Mouse (Mus musculus) CH12.LX (cell line): Measurements from ENCODE around the gene Pcgf3.

Source experiments
- CTCF ChIP-seq, 2 experiments: IDR thresholded peaks in 1 of 2; conservative IDR thresholded peaks in 1 of 2; 2 replicates each; pipeline ENCODE4 v1.5.1; 2011 to 2012; ENCODE audit warnings: low read depth in 2 of 2, low read length in 2 of 2, improper control_type of control experiment in 1 of 2, inconsistent platforms in 1 of 2, mild to moderate bottlenecking in 1 of 2, moderate library complexity in 1 of 2
- ETS1 ChIP-seq: conservative IDR thresholded peaks from 2 replicates; pipeline ENCODE4 v1.6.1; 2012; ENCODE audit warnings: low read depth, mild to moderate bottlenecking, inconsistent platforms, low read length, improper control_type of control experiment, moderate library complexity
- GABPA ChIP-seq: IDR thresholded peaks from 2 replicates; pipeline ENCODE4 v1.6.1; 2012; ENCODE audit warnings: low read depth, low read length, improper control_type of control experiment, inconsistent platforms; ENCODE audit not compliant: insufficient replicate concordance
- MAX ChIP-seq: IDR thresholded peaks from 2 replicates; pipeline ENCODE4 v1.6.1; 2011; ENCODE audit warnings: low read length, improper control_type of control experiment
- MAZ ChIP-seq: IDR thresholded peaks from 2 replicates; pipeline ENCODE4 v1.6.1; 2012; ENCODE audit warnings: low read depth, mild to moderate bottlenecking, inconsistent platforms, low read length, improper control_type of control experiment, moderate library complexity
- MYC ChIP-seq: IDR thresholded peaks from 2 replicates; pipeline ENCODE4 v1.6.1; 2011; ENCODE audit warnings: low read depth, mild to moderate bottlenecking, improper control_type of control experiment, low read length
- NELFE ChIP-seq: IDR thresholded peaks from 2 replicates; pipeline ENCODE4 v1.6.1; 2011; ENCODE audit warnings: low read depth, low read length, improper control_type of control experiment
- POLR2AphosphoS2 ChIP-seq: IDR thresholded peaks from 2 replicates; pipeline ENCODE4 v1.6.1; 2011; ENCODE audit warnings: low read depth, low read length, improper control_type of control experiment
- TCF12 ChIP-seq: IDR thresholded peaks from 2 replicates; pipeline ENCODE4 v1.6.1; 2014; ENCODE audit warnings: low read depth, mild to moderate bottlenecking, inconsistent platforms, low read length, improper control_type of control experiment
- USF1 ChIP-seq: IDR thresholded peaks from 2 replicates; pipeline ENCODE4 v1.6.1; 2014; ENCODE audit warnings: low read depth, mild to moderate bottlenecking, inconsistent platforms, low read length, improper control_type of control experiment
- USF2 ChIP-seq: conservative IDR thresholded peaks from 2 replicates; pipeline ENCODE4 v1.6.1; 2011; ENCODE audit warnings: low read depth, low read length, improper control_type of control experiment
- ZC3H11A ChIP-seq: IDR thresholded peaks from 2 replicates; pipeline ENCODE4 v1.6.1; 2012; ENCODE audit warnings: low read depth, mild to moderate bottlenecking, inconsistent platforms, low read length, improper control_type of control experiment

DNA sequence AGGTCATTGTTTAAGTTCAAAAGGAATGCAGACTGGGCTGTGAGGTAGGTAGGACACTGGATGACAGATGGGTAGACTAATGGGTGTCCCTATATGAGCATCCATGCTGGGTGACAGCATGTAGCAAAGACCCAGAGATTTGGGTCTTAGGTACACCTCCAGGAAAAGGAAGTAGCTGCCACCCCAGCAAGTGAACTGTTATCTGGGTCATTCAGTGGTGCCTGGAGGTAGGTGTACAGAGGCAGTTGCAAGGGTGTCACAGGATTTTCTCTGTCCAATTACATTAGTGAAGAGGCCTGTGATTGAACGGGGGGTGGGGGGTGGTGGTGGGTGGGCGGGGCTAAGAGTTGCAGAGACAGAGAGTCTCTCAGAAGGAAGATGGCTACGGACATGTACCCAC, 55.6 kb downstream of the Pcgf3 start:
- no peak for TF ChIP-seq CTCF (conservative IDR thresholded peaks at IDR 0.05 in 1 of 2, IDR thresholded peaks at IDR 0.05 in 1 of 2; ENCODE audit: low read depth in 2 of 2, low read length in 2 of 2)
- TF ChIP-seq USF1 = no peak
- TF ChIP-seq MAX = no peak
- no peak for TF ChIP-seq ZC3H11A
- no peak for TF ChIP-seq POLR2AphosphoS2
- TF ChIP-seq USF2 = no peak
- no peak for TF ChIP-seq ETS1
- no peak for TF ChIP-seq MAZ
- TF ChIP-seq NELFE = no peak
- no peak for TF ChIP-seq GABPA
- TF ChIP-seq TCF12 = no peak
- TF ChIP-seq MYC = no peak
